Mouse (Mus musculus) frontal cortex, postnatal 14 days (tissue): ENCODE measurements around the gene Lrrc37a.
"Not testable (repeated sequence)": the region's sequence is repeated elsewhere in the genome, so short reads cannot be mapped to it uniquely, and the experiment has no call there.

Experiments
- DNase-seq, 2 experiments: peaks; one replicate each; pipeline ENCODE4 v3.0.0; 2022; ENCODE audit warnings: low spot score in 2 of 2

Gene Lrrc37a

DNA sequence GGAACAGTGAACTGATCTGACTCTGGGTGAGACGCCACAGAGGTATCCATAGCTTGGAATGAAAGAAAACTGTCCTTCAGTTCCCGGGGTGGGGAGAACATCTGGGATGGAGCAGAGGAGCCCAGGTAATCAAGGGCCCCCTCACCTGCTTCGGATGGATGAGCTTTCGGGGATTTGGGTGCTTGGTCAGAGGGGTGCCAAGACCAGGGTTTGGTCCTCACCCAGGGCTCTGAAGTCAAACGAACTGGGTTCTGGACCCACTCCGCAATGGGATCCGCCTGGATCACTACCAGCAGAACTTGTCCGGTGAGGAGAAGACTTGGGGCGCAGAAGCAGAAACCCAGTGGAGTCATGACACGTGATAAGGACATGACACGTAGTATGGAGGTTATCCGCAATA is at the start of gene Lrrc37a:
Gene Lrrc37a, minus strand, starts transcription at position 101 of the 400 bp plus-strand sequence.
- DNase-seq, result no peak

DNA sequence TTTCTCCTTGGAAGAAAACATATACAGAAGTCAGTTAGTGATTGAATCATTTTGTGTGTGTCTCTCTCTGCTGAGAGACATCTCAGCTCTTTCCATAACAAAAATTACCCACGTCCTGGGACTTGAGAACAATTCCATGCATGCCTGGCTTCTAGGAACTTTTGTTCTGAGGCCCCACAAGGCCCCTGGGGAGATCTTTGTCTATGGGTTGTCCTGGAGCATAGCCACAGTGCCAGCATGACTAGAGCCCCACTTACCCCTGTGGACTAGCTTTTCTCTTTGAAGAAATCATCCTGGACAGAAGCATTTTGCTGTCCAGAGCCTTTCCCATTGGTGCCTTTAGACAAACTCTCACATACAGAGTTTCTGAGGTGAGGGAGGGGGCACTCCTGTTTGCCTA is 30.6 kb upstream of the Lrrc37a start:
- DNase-seq, result not testable (repeated sequence)

DNA sequence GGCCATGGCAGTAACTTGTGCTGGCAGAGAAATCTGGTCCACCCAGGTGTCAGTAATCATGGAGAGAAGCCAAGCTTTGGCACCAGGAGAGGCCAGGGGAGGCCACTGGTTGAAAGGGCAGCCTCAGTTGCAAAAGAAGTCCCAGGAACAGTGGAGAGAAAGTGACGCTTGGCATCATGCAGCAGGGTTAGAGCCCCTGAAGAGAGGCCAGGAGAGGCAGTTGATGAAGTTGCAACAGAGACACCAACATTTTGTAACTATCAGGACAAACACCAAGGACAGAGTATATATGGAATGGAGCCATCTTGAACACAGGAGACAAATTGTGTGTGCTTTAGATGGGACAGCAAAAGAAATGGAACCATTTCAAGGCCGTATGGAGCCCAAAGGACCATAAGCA is 7.7 kb upstream of the Lrrc37a start:
- DNase-seq, result no peak

DNA sequence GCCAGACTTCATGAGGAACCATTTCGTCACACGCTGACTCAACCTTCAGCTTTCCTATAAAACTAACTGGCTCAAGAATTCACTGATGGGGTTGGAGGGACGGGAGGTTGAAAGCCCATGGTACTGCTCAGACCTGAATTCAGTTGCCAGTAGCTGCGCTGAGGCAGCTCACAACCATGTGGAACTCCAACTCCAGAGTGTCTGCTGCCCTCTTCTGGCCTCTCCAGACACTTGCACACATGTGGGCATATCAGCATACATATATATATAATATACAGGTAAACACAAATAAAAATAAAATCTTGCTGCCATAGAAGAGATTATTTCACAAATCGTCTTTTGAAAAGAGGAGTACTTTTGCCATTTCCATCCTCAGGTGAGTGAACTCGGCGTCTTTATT is 40.0 kb downstream of the Lrrc37a start:
- DNase-seq, result no peak

DNA sequence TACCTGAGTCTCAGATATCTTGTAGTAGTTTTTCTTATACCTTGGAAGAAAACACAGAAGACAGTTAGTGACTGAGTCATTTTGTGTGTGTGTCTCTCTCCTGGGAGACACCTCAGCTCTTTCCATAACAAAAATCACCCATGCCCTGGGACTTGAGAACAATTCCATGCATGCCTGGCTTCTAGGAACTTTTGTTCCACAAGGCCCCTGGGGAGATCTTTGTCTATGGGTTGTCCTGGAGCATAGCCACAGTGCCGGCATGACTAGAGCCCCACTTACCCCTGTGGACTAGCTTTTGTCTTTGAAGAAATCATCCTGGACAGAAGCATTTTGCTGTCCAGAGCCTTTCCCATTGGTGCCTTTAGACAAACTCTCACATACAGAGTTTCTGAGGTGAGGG is 53.3 kb downstream of the Lrrc37a start:
- not testable (repeated sequence) for DNase-seq

DNA sequence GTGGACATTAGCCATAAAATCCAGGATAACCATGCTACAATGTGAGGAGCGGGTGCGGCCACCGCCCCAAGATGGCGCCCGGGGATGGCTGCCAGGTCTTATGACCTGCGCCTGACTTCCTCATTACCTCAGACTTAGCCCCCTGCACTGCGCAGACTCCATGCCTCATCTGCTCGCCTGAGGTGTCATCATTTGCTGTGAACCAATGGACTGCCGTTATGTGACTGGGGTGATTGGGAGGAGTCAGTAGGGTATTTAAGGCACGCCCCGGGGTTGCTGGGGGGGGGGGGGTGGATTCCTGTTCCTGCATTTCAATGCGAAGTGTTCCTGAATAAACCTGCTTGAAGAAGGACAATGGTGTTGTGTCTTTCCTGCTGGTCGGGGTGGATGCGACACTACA is 54.7 kb downstream of the Lrrc37a start:
- not testable (repeated sequence) for DNase-seq

DNA sequence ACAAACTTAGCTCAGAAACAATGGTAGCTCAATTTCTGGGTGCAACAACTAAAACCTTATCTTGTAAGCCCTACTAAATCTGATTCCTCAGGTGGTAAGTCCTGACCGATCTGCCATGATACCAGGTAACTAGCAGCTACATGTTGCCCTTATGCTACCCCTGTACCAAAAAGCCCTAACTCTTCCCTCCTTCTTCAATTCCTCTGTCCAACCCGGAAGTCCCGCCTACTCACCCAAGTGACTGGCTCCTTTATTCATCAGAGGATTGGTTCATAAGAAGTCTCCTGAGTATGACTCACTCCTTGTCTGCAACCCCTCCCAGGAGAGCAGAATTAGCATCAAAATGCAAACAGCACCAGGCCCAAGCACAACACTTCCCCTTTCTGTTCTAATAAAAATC is 60.7 kb downstream of the Lrrc37a start:
- no peak for DNase-seq

DNA sequence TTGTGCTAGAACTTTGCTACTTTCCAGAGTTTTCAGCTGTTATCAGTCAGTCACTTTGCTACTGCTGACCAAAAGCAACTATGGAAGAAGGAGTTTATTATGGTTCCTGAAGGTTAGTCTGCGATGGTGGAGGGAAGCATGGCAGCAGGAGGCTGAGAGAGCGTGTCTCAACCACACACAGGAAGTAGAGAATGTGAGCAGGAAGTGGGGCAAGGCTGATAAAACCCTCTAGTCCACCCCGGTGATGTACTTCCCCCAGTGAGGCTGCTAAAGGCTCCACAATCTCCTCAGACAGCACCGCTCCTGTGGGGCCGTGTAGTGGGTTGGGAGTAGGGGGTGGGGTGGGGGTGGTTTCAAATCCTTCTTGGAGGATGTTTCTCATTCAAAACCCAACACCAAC is 68.1 kb downstream of the Lrrc37a start:
- no peak for DNase-seq

DNA sequence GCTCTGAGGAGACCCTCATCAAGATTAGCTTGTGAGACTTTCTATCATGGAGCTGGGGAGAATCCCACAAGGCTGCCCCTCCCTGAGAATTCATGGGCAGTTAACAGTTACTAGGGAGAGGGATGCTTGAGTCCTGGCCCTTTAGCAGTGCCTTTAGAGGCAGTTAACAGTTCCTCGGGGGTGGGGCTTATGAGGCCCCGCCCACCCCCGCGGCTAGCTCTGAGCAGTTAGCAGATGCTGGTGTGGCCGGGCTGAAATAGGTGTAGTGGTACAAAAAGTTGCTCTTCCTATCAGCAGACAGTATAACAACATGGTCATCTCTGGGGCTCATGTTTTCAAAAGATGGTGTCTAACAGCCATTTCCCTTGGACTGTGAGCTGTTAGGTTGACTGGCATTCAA is 79.4 kb downstream of the Lrrc37a start:
- no peak for DNase-seq

DNA sequence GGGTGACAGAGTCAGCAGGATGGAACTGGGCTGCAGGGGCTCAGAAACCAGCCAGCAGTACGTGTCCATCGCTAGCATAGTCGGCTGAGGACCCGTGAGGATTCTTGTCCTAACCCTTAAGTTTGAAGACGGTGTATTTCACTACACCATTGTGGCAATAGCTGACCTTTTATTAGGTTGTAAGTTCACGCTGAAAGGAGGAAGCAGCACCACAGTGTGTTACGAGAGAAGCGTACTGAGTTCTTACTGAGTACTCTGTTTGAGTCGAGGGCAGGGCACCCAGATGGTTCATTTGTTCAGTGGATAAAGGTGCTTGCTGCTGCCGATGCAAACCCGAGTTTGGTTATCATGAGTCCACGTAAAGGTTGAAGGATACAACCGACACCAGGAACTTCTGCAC is 84.7 kb downstream of the Lrrc37a start:
- DNase-seq, result no peak

DNA sequence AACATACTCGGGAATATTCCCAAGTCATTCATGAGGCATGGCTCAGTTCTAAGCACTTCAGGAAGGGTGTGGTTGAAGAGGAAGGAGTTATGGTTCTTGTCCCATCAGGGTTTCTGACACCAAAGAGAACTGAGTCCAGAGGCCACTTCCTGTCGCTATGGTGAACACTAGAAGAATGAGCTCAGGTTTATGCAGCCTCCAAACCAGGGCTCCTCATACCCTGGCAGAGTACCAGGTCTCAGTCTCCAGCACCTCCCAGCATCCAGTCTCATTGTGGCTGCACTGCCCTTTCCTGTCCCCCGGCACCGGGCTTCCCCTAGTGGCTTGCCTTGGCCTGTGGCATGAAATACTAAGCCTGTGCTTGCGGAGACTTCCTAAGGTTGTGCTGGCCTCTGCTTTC is 85.2 kb downstream of the Lrrc37a start:
- no peak for DNase-seq

DNA sequence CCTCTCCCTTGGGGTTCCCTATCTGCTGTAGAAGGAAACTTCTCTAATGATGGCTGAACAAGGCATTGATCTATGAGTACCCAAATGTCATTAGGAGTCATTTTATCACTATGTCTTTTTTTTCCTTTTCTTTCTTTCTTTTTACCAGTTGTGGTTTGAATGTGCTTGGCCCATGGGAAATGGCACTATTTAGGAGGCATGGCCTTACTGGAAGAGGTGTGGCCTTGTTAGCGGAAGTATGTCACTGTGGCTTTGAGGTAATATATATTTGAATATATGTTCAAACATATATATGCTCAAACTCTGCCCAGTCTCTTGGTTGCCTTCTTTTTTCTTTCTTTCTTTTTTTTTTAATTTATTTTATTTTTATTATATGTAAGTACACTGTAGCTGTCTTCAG is 90.9 kb downstream of the Lrrc37a start:
- DNase-seq, result no peak

DNA sequence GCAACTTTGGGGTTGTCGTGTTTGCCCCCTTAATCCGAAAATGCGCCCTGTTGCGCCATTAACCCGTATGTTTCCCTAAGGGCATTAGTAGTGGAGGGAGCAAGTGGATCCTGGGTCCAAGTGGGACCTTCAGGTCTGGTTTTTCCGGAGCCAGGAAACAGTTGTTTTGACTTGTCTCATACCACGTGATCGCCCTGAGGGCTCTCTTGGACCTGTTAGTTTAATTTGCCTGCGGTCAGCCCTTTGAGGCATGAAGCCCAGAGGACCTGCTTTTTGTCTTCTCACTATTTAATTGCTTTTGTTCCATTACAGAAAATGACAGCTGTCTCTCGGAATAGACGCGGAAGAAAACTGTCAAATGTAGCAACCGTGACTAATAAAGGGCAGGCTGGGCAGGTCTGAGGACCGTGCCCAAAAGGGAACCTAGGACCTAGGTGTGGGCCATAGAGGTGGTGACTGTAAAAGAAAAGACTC is 91.4 kb downstream of the Lrrc37a start:
- no peak for DNase-seq

DNA sequence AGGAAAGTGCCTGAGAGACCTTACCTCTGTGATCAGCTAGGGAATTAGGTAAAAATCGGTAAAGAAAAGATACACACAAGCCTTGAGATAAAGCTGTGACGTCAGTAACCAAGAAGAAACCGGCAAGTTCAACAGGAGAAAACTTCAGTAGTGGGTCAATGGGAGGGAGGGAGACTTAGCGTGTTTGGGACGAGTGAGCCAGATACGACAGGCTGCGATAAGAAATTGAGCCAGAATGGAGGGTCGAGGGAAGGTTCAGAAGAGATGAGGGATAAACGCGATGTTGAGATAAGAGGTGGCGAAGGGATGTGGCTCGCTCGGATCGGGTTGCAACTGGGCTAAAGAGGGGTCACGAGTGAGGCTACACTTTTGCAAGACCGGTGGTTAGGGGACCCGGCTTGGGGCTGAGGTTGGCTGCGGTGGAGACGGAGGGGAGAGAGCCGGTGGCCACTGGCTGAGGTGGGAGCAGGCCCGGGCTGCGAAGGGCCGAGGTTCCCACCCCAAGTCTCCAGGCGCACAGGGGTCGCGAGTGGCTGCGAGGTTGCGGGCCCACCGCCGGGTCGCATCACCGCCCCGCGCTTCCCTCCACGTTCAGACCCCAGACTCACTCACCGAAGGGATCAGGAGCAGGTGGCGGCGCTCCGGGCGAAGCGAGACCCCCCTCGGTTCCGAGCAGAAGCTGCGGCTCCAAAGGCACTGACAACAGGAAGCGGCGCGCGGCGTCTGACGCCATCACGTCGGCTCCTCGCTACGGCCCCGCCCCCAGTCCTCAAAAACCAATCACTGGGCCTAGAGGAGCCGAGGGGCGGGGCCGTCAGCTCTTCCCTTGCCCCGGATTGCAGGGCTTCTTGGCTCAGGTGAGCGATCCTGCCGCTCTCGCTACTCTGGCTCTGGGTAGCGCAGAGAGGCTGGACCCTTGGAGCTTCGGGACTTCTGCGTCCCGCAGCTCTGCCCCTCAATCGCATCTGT is 92.1 kb downstream of the Lrrc37a start, which contains the start of gene Plekhm1:
Gene Plekhm1, minus strand, starts transcription at position 707 of the 969 bp plus-strand sequence.
- DNase-seq, result peak; percentile 89 to 94

DNA sequence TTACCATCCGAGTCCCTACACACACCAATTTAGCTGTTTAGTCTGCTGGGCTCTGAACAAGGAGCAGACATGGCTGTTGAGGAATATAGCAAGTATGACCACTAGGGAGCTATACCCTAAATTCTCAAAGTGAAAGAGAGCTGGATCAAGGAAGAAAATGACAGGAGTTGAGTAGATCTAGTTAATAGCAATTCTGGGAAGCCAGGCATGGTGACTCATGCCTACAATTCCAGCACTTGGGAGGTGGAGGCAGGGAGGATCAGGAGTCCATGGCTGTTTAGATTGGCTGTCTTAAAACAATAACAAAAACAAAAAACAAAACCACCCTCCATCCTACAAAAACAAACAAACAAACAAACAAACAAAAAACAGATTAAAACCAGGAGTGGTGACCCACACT is 93.1 kb downstream of the Lrrc37a start:
- DNase-seq, result no peak

DNA sequence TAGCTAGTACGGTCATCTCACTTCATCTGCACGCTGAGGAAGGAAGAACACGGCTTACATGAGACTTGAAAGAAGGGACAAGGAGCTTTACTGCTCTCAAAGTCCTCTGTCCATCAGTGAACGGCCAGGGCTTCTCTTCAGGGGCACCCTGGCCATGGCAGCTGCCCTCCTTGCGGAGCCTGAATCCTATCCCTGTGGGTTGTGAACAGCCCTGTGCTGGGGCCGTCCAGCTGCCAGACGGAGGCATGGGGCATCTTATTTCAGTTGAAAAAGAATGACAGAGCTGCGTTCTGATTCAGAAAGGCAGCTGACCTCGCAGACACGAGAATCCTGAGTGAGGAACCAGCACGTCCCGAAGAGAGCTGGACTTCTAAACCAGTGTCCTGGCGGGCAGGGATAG is 95.5 kb downstream of the Lrrc37a start:
- DNase-seq, result no peak

DNA sequence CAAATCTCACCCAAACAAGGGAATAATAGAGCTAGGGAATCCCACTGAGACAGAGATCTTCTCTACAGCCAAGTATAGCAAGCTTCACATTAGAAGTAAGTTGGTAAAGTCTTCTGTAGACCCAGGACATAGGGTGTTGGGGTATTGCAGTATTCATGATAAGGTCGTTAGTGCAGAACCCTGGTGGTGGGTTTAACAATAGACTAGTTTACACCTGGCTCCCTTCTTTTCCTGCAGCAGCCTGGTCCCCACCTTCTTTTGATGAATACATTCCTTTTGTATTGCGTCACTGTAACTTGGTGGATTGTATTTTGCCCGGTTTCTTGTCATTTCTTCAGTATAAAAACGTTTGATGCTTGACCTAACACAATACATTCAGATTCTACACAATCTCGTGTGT is 97.3 kb downstream of the Lrrc37a start:
- not testable (repeated sequence) for DNase-seq

DNA sequence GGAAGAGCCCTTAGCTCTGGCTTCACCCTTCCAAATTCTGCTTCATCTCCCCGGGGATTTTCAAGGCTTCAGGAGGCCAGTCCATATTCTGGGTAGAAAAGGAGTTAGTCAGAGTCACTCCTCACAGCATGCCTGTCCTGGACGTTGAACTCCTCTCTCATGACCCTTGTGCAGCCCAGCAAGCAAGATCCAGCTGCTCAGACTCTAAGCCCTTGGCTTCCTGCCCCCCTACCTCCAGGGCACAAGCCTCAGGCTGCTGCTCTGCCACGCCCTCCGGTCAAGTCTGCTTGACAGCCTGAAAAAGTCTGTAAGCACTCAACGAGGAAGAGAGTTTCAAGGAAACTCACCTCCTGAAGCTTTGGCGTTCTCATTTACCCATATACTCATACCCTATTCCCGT is 97.8 kb downstream of the Lrrc37a start:
- no peak for DNase-seq

DNA sequence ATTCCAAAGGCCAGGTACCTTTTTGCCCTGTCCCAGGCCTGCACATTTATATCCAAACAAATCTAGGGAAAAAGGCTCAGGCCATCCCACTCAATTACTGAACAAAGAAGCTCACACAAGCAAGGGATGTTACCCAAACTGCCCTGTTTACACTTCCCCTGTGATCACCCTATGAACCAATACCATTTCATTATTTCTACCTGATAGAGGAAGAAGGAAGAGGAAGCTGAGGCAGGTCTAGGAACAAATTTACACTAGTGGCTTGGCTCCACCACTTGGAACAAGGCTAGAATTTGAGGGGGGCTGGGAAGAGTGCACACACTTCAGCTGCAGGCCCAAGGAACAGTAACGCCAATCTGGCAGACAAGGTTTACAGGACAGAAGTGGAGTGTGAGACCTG is 98.6 kb downstream of the Lrrc37a start:
- DNase-seq, result no peak

DNA sequence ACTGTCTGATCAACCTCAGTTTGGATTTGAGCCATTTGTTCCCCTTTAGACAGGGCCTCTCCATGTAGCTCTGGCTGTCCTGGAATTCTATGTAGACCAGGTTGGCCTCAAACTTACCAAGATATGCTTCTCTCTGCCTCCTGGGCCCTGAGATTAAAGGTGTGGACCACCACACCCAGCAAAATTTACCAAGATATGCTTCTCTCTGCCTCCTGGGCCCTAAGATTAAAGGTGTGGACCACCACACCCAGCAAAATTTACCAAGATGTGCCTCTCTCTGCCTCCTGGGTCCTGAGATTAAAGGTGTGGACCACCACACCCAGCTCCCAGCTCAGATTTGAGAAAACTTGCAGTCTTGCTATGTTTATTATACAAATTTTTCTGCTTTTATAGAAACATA is 99.8 kb downstream of the Lrrc37a start:
- DNase-seq, result no peak

DNA sequence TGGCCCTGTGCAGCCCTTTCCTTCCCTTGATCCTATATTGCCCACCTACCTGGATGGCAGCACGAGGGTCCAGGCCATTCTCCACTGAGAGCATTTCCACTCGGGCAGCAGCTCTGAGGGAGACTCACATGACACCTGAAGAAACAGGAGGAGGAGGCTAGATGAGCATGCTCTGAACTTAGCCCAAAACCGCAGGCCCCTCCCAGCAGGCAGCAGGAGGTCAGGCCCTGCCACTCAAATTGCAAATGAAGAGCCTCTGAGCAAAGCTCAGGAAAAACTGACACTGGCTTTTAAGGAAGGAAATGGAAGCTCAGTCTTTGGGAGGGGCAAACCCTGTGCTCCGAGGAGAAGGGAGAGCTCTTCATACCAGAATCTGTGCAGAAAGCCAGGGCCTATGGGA is 100.6 kb downstream of the Lrrc37a start:
- no peak for DNase-seq

DNA sequence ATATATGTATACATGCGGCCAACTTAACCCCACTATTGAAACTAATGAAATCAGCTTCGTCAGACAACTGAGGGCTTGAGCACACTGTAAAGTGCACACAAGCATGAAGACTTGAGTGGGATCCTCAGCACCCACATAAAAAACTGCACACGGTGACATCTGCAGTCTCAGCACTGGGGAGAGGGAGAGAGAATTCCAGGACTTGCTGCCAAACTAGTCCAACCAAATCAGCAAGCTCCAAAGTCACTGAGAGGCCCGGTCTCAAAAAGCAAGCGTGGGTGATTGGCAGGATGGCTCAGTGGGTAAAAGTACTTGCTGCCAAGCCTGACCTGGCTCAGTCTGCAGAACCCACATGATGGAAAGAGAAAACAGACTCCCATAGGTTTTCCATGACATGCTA is 101.7 kb downstream of the Lrrc37a start:
- no peak for DNase-seq

DNA sequence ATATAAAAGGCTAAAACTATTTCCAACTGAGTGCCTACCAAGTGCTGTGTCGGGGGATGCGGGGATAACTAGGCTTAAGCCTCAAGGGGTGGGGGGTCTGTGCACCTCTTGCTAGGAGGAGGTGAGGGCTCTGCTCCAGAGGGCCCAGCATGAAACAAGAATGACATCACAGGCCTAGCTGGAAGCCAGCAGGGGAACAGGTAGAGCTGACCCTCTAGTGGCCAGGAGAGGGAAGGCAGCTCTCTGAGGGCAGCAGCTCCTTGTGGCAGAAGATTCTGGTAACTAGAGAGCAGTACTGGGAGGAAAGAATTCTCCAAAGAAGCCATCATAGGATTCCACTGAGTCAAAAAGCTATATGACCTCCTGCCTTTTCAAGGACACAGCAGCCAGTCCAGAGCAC is 102.2 kb downstream of the Lrrc37a start:
- peak in 1 of 2 experiments; percentile 21 for DNase-seq
